Mouse (Mus musculus): ENCODE data around the gene Gm11541. TPM values are rescaled to one million over a fixed set of nuclear protein-coding genes. Genes with fewer than 3 reads are reported as not detected.

The Gm11541 gene
- 0.42 and 0.50 TPM in 2 replicates for polyA plus RNA-seq (2015; fragmentation: Nextera tagmentation; extraction: Ambion mirVana)

DNA sequence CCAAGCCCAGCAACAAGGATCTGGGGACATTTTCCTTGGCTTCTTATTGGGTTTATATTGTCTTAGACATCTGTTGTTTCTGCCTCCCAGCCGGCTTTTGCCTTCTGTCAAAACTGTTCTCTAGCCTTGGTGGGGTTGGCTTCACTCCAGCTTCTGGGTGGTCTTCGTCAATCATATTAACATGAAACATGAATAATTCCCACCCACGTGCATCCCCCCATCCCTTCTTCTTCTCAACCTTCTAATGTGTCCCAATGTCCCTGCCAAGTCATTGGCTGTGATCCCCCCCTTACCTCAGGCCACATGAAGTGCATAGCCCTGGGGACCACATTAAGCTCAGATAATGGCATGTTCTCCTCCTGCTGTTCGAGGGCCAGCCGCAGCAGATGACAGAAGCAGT is at the start of gene Gm11541:
Gene Gm11541, minus strand, starts transcription at position 28 of the 400 bp plus-strand sequence.
- Histone ChIP-seq H3K27ac (ENCODE audit: low read length) (no peak within 1 kb of the TSS), H3K4me3 (ENCODE audit: low read length) (no peak within 1 kb of the TSS), H3K4me1 (ENCODE audit: control insufficient read depth, insufficient read depth, low read length) (peaks cover 12% of the 10 kb centered on the region; the same call in 1 of the 2 replicates), H3K27me3 (replicated peaks; ENCODE audit: control insufficient read depth, insufficient read depth, low read length) (no peaks in the 10 kb centered on the region), H3K9ac (ENCODE audit: low read depth, low read length) (no peak within 1 kb of the TSS), H3K36me3 (ENCODE audit: control insufficient read depth, insufficient read depth, low read length) (no peaks in the 10 kb centered on the region), H3K9me3 (ENCODE audit: control insufficient read depth, low read length) (no peaks in the 10 kb centered on the region), H3K4me2 (ENCODE audit: low read depth, low read length) (no peak within 1 kb of the TSS)
- ATAC-seq: no peak
- WGBS: 69% methylated on average over 5 of the region's 5 CpGs

DNA sequence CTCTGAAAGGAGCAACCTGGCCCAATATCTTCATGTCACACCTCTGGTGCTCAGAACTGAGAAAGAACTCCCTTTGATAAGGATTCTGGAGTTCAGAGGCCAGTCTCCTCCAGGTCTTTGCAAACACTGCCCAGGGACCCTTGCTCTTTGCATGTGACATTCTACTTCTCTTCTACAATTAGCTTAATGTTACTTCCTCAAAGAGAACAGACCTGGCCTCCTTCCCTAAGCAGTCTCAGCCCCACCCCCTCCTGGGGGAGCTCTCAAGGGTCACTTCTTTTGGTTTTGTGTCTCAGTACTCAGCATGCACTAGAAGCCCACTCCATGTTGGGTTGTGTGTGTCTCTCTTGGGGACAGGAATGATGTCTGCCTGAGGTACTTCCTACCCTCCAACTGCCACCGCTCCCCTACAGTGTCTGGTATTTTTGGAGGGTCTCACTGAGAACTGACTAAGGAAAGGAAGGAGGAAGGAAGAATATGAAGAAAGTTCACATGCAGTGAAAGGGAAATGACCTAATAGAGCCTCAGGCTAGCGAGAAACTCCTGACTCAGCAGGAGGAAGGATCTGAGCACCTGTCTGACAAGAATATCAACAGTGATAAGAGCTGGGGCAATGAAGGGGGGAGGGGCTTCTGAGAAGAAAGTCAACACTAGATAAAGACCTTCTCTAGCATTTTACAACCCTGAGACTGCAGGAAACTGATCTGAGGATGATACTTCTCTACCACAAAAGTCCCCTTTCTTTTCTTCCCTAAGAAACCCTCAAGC is 48.8 kb upstream of the Gm11541 start:
- peak overlapping the region; percentile 82 for H3K27ac ChIP-seq (ENCODE audit: low read length)
- peak; percentile 94 for ATAC-seq

DNA sequence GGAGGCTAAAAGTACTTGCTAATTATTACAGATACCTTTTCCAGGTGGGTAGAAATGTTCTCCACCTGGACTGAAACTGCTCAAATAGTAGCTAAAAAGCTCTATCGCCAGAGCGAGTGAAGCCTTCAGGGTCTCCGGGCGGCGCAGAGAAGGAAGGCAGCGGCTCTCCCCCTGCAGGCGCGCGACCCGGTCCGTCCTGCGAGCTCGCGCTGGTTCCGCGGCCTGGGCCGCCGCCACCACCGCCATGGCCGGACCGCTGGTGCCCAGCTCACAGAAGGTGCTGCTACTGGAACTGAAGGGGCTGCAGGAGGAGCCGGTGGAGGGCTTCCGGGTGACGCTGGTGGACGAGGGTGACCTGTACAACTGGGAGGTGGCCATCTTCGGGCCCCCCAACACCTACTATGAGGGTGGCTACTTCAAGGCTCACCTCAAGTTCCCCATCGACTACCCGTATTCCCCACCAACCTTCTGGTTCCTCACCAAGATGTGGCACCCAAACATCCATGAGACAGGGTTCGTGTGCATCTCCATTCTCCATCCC is 37.5 kb upstream of the Gm11541 start, which contains the start of gene Cdc34b:
Gene Cdc34b, plus strand, starts transcription at position 51 of the 541 bp plus-strand sequence.
- Histone ChIP-seq H3K4me3 (ENCODE audit: low read length) (no peak within 1 kb of the TSS), H3K4me2 (ENCODE audit: low read depth, low read length) (no peak within 1 kb of the TSS), H3K27ac (ENCODE audit: low read length) (no peak within 1 kb of the TSS), H3K9ac (ENCODE audit: low read depth, low read length) (no peak within 1 kb of the TSS), H3K36me3 (ENCODE audit: control insufficient read depth, insufficient read depth, low read length) (no peaks in the 10 kb centered on the region), H3K4me1 (ENCODE audit: control insufficient read depth, insufficient read depth, low read length) (no peaks in the 10 kb centered on the region), H3K27me3 (replicated peaks; ENCODE audit: control insufficient read depth, insufficient read depth, low read length) (no peaks in the 10 kb centered on the region), H3K9me3 (ENCODE audit: control insufficient read depth, low read length) (0 out of 2 replicates have a peak, but pooled peaks cover 4% of the 10 kb centered on the region)
- WGBS: 74% methylated on average over 29 of the region's 29 CpGs
- no peak for ATAC-seq

More for the DNA sequence above, 48.8 kb upstream of the Gm11541 start:
- Histone ChIP-seq H3K4me2 (ENCODE audit: low read depth, low read length) (peak overlapping the region; percentile 9; the same call in 1 of the 2 replicates), H3K36me3 (ENCODE audit: control insufficient read depth, insufficient read depth, low read length) (no peaks in the 10 kb centered on the region), H3K27me3 (replicated peaks; ENCODE audit: control insufficient read depth, insufficient read depth, low read length) (no peaks in the 10 kb centered on the region), H3K9ac (ENCODE audit: low read depth, low read length) (no peak overlapping the region), H3K4me3 (ENCODE audit: low read length) (no peak overlapping the region), H3K4me1 (ENCODE audit: control insufficient read depth, insufficient read depth, low read length) (0 out of 2 replicates have a peak, but pooled peaks cover 9% of the 10 kb centered on the region), H3K9me3 (ENCODE audit: control insufficient read depth, low read length) (no peaks in the 10 kb centered on the region)
- 37% methylated on average over 2 of the region's 2 CpGs for WGBS

DNA sequence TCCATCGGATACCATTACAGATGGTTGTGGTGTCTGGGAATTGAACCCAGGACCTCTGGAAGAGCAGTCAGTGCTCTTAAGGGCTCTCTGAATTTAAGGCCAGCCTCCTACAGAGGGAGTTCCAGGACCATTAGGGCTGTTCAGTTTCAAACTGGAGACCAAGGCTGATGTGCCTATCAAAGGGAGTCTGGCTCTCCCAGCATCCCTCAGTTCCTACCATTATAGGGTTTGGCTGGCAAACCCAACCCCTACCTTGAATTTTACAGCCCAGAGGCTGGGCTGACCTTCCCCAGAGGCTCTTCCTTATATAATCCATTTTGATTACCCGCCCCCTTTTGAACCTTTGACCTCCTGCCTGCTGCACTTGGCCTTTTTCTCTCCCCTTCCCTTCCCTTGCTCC is 31.4 kb upstream of the Gm11541 start:
- ATAC-seq: 0 out of 2 replicates have a peak, but pooled peaks have one; percentile 46

DNA sequence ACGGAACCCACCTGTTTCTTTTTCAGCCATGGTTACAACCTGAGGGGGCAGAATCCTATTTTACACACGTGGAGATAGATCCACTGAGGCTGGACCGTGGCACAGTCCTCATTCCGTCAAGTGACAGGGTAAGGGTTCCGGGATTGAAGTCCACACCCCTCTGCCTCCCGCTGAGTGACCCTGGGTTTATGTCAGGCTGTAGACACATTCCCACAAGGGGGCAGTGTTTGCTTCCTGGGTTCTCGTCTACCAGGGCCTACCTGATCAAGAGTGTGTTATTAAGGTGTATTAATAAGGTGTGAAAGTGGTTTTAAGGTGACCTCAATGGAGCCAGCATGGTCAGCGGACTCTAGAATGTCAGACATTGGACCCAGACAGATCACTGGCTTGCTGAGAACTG is 28.5 kb upstream of the Gm11541 start:
- Histone ChIP-seq H3K9me3 (ENCODE audit: control insufficient read depth, low read length) (no peaks in the 10 kb centered on the region), H3K36me3 (ENCODE audit: control insufficient read depth, insufficient read depth, low read length) (no peaks in the 10 kb centered on the region), H3K27me3 (replicated peaks; ENCODE audit: control insufficient read depth, insufficient read depth, low read length) (no peaks in the 10 kb centered on the region), H3K4me2 (ENCODE audit: low read depth, low read length) (0 out of 2 replicates have a peak overlapping the region, but pooled peaks have one; percentile 17), H3K9ac (ENCODE audit: low read depth, low read length) (peak overlapping the region; percentile 12; the same call in 1 of the 2 replicates), H3K4me1 (ENCODE audit: control insufficient read depth, insufficient read depth, low read length) (peaks cover 5% of the 10 kb centered on the region; the same call in 1 of the 2 replicates), H3K27ac (ENCODE audit: low read length) (no peak overlapping the region), H3K4me3 (ENCODE audit: low read length) (no peak overlapping the region)
- 30% methylated on average over 8 of the region's 8 CpGs for whole genome bisulfite sequencing
- ATAC-seq: peak; percentile 87

More for the DNA sequence above, 31.4 kb upstream of the Gm11541 start:
- Histone ChIP-seq H3K9ac (ENCODE audit: low read depth, low read length) (no peak overlapping the region), H3K4me2 (ENCODE audit: low read depth, low read length) (no peak overlapping the region), H3K27ac (ENCODE audit: low read length) (no peak overlapping the region), H3K36me3 (ENCODE audit: control insufficient read depth, insufficient read depth, low read length) (no peaks in the 10 kb centered on the region), H3K27me3 (replicated peaks; ENCODE audit: control insufficient read depth, insufficient read depth, low read length) (no peaks in the 10 kb centered on the region), H3K4me3 (ENCODE audit: low read length) (no peak overlapping the region), H3K4me1 (ENCODE audit: control insufficient read depth, insufficient read depth, low read length) (peaks cover 5% of the 10 kb centered on the region; the same call in 1 of the 2 replicates), H3K9me3 (ENCODE audit: control insufficient read depth, low read length) (no peaks in the 10 kb centered on the region)
- 52% methylated on average over 2 of the region's 2 CpGs for WGBS

DNA sequence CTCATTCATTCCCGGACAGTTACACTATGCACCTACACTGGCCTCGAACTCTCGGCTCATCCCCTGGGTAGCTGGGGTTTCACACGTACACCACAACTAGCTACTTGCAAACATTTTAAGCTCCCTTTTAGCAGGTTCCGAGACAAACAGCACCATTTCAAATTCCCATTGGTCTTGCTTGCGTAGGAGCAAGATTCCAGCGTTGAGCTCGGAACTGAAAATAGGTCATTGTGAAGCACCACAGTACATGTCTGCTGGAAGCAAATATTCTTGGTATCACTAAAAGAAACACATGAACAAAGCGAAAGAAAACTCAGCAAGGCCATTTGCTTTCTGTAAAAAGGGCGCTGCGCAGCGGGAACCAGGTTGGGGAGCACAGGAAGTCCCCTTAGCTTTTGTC is 26.9 kb upstream of the Gm11541 start:
- no peaks in the 10 kb centered on the region for H3K9me3 ChIP-seq (ENCODE audit: control insufficient read depth, low read length)
- no peak for ATAC-seq
- WGBS: 89% methylated on average over 12 of the region's 12 CpGs
- H3K4me1 ChIP-seq (ENCODE audit: control insufficient read depth, insufficient read depth, low read length): peaks cover 5% of the 10 kb centered on the region; the same call in 1 of the 2 replicates
- no peaks in the 10 kb centered on the region for H3K36me3 ChIP-seq (ENCODE audit: control insufficient read depth, insufficient read depth, low read length)
- no peak overlapping the region for H3K4me3 ChIP-seq (ENCODE audit: low read length)
- H3K9ac ChIP-seq (ENCODE audit: low read depth, low read length): no peak overlapping the region
- no peaks in the 10 kb centered on the region for H3K27me3 ChIP-seq (replicated peaks; ENCODE audit: control insufficient read depth, insufficient read depth, low read length)
- no peak overlapping the region for H3K27ac ChIP-seq (ENCODE audit: low read length)
- no peak overlapping the region for H3K4me2 ChIP-seq (ENCODE audit: low read depth, low read length)

DNA sequence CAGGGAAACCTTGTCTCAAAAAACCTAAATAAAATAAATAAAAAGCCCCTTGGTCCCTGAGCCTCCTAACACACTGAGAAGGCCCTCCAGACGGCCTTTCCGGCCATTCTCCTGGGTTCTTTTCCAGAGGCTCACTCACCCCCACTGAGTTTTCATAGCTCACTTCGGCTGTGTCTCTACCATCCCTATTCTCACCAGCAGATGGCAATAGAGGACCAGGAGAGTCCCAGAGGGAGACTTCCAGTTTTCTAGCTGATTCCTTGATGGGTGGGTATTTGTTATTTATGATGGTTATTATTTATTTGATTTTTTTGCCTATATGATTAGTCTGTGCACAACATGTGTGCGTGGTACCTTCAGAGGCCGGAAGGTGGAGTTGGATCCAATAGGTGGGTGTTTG is 26.0 kb upstream of the Gm11541 start:
- H3K9ac ChIP-seq (ENCODE audit: low read depth, low read length): no peak overlapping the region
- no peaks in the 10 kb centered on the region for H3K27me3 ChIP-seq (replicated peaks; ENCODE audit: control insufficient read depth, insufficient read depth, low read length)
- no peak overlapping the region for H3K27ac ChIP-seq (ENCODE audit: low read length)
- H3K36me3 ChIP-seq (ENCODE audit: control insufficient read depth, insufficient read depth, low read length): no peaks in the 10 kb centered on the region
- H3K9me3 ChIP-seq (ENCODE audit: control insufficient read depth, low read length): no peaks in the 10 kb centered on the region
- H3K4me1 ChIP-seq (ENCODE audit: control insufficient read depth, insufficient read depth, low read length): no peaks in the 10 kb centered on the region; the same call in 1 of the 2 replicates
- H3K4me3 ChIP-seq (ENCODE audit: low read length): no peak overlapping the region
- H3K4me2 ChIP-seq (ENCODE audit: low read depth, low read length): no peak overlapping the region
- WGBS: 27% methylated on average over 5 of the region's 5 CpGs
- 0 out of 2 replicates have a peak, but pooled peaks have one; percentile 33 for ATAC-seq

DNA sequence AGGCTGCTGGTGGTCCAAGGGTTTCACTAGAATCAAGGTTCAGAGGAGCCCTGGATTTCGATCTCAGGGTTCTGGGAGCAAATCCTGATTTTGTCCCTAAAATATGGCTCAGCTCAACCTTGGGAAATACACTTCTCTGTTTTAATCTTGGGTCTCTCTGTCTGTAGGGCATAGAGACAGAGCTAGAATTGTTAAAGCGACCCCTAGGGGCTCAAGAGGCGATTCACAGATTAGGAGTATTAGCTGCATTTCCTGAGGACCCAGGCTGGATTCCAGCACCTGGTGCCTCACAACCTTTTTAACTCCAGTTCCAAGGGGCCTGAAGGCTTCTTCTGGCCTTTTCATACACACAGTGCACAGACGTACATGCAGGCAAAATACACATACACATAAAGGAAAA is 25.3 kb upstream of the Gm11541 start:
- Histone ChIP-seq H3K4me1 (ENCODE audit: control insufficient read depth, insufficient read depth, low read length) (no peaks in the 10 kb centered on the region; the same call in 1 of the 2 replicates), H3K9me3 (ENCODE audit: control insufficient read depth, low read length) (no peaks in the 10 kb centered on the region), H3K36me3 (ENCODE audit: control insufficient read depth, insufficient read depth, low read length) (no peaks in the 10 kb centered on the region), H3K27ac (ENCODE audit: low read length) (no peak overlapping the region), H3K4me3 (ENCODE audit: low read length) (no peak overlapping the region), H3K4me2 (ENCODE audit: low read depth, low read length) (no peak overlapping the region), H3K27me3 (replicated peaks; ENCODE audit: control insufficient read depth, insufficient read depth, low read length) (no peaks in the 10 kb centered on the region), H3K9ac (ENCODE audit: low read depth, low read length) (no peak overlapping the region)
- 36% methylated on average over 4 of the region's 4 CpGs for WGBS
- no peak for ATAC-seq

DNA sequence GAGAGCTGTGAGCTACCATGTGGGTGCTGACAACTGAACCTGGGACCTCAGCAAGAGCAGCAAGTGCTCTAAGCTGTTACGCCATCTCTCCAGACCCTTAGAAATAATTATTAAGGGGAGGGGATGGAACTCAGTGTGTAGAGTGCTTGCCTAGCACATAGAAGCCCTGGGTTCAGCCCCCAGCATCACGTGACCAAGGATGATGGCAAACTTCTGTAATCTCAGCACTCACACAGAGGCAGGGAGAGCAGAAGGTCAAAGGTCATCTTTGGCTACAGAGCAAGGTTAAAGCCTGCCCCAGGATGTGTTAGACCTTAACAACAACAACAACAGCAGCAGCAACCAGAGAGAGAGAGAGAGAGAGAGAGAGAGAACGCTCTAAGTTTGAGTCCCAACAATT is 24.2 kb upstream of the Gm11541 start:
- H3K9me3 ChIP-seq (ENCODE audit: control insufficient read depth, low read length): no peaks in the 10 kb centered on the region
- no peaks in the 10 kb centered on the region; the same call in 1 of the 2 replicates for H3K4me1 ChIP-seq (ENCODE audit: control insufficient read depth, insufficient read depth, low read length)
- ATAC-seq: no peak
- WGBS: 85% methylated on average over 3 of the region's 3 CpGs
- no peak overlapping the region for H3K9ac ChIP-seq (ENCODE audit: low read depth, low read length)
- no peaks in the 10 kb centered on the region for H3K27me3 ChIP-seq (replicated peaks; ENCODE audit: control insufficient read depth, insufficient read depth, low read length)
- no peak overlapping the region for H3K27ac ChIP-seq (ENCODE audit: low read length)
- no peak overlapping the region for H3K4me2 ChIP-seq (ENCODE audit: low read depth, low read length)
- no peak overlapping the region for H3K4me3 ChIP-seq (ENCODE audit: low read length)
- no peaks in the 10 kb centered on the region for H3K36me3 ChIP-seq (ENCODE audit: control insufficient read depth, insufficient read depth, low read length)

Data from intestine, embryonic 16.5 days (tissue).